Mouse (Mus musculus) Muller cell, postnatal 12 days (primary cell): ENCODE data around the gene Fshr.
A peak's percentile ranks its signal among the peaks of the same experiment; 100 is the strongest.

Experiments
- DNase-seq: peaks from one replicate; pipeline ENCODE4 v3.0.0-alpha.2; 2015; ENCODE audit errors: inconsistent ontology term

The Fshr gene

GRCm38 (mm10) chr17:89034627-89035026 lies 165.8 kb downstream of the Fshr start:
- no peak for DNase-seq

GRCm38 (mm10) chr17:89032981-89033380 lies 167.5 kb downstream of the Fshr start:
- DNase-seq, result no peak

DNA sequence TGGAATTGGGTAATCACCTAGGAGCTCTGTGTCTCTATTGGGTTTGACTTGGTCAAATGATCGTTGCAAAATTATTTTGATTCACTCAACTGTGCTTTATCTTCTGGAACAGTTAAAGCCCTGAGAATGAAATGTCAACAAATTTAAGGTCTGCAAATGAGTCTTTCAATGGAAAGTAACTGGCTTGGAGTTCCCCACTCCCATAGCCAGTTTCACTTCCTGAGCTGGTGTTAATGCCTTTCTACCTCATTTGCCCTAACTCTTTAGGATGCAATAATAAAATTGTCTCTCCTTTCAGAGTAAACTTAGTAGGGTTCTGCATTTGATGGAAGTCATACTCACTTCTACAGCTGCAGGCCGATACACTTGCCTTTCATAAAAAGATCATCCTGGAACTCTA lies 181.0 kb downstream of the Fshr start:
- no peak for DNase-seq

- DNase-seq, result no peak
Observed at GRCm38 (mm10) chr17:89017002-89017401, 183.5 kb downstream of the Fshr start.

- peak; percentile 94 for DNase-seq
Observed at GRCm38 (mm10) chr17:89013691-89014090, 186.8 kb downstream of the Fshr start.

GRCm38 (mm10) chr17:89009117-89009516 lies 191.4 kb downstream of the Fshr start:
- no peak for DNase-seq

- no peak for DNase-seq
Observed at GRCm38 (mm10) chr17:89008680-89009079, 191.8 kb downstream of the Fshr start.

DNA sequence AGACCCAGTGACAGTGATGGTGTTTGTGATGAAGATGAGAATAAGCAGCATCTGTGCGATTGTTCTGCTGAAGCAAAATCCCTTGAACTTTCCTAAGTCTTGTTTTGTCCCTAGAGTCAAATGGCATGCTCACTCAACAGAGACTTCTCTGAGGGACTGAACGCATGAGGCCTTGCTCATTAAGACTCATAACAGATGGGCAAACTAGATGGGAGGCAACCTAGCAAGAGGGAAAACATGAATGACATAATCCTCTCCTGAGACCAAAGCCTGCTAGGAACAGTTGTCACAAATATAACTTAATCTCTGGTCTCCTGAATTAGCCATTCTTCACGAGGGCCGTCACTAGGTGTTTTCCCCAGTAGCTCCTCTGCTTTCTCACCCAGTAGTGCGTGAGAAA lies 194.5 kb downstream of the Fshr start:
- DNase-seq, result no peak

DNA sequence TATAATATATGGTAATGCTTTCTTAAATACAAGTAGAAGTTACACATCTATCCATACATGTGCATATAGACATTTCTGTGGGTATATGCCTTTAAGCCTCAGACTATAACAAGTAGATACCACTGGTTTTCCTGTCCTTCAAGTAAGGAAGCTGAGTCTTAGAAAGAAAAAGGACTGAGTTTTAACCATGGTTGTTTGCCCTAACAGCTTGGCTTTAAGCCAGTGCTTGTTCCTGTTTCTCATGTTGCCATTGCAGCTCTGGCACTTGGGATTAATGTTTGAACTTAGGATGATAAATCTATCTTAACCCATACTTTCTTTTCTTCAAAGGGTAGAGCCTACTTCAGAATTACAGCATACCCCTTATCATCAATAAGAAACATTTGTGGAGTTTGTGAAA lies 200.6 kb downstream of the Fshr start:
- no peak for DNase-seq

DNA sequence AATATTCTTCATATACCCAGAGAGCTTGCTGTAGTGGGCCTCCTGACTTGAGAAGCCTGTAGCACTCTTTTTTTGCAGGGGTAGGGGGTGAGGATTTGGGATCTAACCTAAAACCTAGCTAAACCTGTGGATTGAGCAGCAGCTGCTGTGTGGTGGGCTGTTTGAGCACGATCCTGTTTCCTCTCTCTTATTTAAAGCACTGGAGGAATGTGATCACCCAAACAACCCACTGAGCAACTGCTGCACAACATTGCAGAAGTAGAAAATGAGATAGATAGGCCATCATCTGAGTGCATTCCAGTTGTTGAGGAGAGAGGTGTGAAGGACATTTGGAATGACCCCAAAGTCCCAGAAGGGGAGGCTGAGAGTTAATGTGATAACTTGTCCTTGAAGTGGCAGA lies 202.2 kb downstream of the Fshr start:
- no peak for DNase-seq

- no peak for DNase-seq
Observed at GRCm38 (mm10) chr17:88991238-88991637, 209.2 kb downstream of the Fshr start.

- no peak for DNase-seq
Observed at GRCm38 (mm10) chr17:88980708-88981355, 219.6 kb downstream of the Fshr start.

GRCm38 (mm10) chr17:88974538-88974937 lies 225.9 kb downstream of the Fshr start:
- DNase-seq, result no peak

DNA sequence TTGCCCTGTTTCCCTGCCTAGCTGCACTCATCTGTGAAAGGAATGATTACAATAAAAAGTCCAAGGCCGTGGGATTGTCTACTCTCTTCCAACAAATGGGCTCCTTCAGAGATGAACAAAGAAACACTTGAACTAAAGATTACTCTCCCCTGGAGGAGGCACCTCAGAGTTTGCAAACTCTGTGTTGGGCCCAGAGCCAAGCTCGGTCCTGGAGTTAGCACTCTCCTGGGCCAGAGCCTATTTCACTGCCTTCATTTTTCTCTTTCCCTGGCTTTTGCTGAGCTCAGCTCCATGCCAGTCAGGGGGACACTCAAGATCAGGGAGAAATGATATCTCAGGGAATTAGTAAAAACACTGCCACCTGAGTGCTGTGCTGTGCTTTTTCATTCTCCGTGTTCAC lies 234.4 kb downstream of the Fshr start:
- DNase-seq, result no peak

GRCm38 (mm10) chr17:88954011-88954410 lies 246.5 kb downstream of the Fshr start:
- DNase-seq, result peak; percentile 24

DNA sequence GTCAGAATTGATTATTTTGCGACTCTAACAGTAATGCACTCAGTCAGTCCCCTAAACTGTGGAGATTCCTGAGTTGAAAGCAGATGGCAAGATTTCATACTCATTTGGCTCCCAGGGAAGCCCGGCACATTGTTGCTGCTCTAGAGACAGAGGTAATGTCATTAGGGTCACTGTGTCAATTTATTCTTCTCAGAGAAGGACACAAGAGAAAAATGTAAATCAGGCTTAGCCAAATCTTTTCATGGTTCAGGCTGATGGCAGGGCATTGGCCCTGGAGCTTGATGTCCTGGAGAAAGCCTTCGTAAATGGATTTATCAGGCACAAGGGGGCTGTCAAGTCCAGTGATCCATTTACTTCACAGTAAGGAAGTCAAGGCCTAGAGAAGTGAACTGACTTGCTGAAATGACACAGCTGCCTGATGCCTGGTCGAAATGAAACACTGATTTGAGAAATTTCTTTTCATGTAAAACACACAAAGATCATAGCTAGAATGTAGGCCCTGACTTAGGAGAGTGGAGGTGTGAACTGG lies 262.3 kb downstream of the Fshr start:
- no peak for DNase-seq

DNA sequence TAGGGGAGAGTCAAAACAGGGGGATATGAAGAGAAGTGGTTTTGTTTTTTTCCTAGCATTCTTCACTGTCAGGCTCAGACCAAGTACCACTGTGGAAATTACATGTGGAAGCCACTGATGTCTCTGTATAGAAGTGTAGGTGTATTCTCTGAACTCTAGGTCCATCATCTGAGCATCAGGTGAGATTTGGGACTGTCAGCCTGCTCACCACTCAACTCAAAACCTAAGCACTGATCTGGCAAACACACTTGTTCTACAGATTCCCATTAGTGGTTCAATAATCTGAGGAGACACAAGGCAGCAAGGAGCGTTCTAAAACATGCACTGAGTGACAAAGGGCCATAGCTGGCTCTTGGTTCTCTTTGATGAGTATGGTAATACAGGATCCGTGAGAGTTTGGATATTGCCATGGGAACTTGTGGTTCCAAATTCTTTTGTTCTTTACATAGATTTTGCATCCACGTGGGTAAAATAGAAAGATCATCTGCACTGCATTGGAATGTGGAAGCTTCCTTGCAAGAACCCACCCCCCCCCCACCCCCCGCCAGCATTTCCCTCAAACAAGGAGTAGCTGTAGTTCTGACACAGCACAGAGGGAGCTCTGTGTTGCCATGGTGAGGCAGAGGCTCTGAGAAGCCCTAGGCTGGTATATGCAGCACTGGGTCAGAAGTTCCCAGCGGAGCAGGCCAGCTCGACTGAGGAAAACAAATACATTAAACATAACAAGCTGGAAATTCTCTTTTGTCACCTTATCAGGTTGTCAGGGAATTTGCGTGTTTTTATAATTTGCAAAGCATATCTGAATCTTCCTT lies 262.9 kb downstream of the Fshr start:
- DNase-seq, result peak; percentile 49

- no peak for DNase-seq
Observed at GRCm38 (mm10) chr17:88936941-88937340, 263.5 kb downstream of the Fshr start.
